Mouse (Mus musculus) brain, embryonic 18.5 days (tissue): ENCODE results near the gene C130032M10Rik.
"Not testable (repeated sequence)": the region's sequence is repeated elsewhere in the genome, so short reads cannot be mapped to it uniquely, and the experiment has no call there.

Experiments
- DNase-seq: peaks from one replicate; pipeline ENCODE4 v3.0.0-alpha.2; 2012; ENCODE audit warnings: low read depth, low spot score

Gene C130032M10Rik

DNA sequence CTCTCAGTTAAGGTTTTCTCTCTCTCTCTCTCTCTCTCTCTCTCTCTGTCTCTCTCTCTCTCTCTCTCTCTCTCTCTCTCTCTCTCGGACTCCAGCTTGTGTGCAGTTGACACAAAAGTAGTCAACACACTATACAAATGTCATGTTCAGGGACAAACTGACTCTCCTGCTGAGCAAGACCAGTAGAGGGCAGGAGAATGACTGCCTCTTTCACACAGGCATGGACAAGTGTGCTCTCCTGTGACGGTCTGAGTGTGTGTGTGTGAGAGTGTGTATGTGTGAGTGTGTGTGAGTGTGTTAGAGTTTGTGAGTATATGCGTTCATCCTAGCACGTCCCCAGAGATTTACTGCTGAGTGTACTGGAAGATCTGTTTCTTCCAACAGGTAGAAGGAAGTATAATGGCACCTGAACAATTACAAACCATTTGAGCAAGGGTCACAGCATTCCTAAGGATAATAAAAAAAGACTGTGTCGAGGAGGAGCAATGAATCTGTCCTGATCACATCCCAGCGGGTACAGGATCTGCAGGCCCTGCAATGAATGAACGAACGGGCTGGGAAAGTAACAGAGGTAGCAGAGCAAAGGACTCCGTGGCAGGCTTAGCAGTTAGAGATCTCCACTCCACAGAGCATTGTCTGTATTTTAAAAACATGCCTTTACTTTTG is 3.4 kb downstream of the C130032M10Rik start:
- no peak for DNase-seq

- not testable (repeated sequence) for DNase-seq
Observed at GRCm38 (mm10) chr9:114520529-114520928, 5.0 kb downstream of the C130032M10Rik start.

DNA sequence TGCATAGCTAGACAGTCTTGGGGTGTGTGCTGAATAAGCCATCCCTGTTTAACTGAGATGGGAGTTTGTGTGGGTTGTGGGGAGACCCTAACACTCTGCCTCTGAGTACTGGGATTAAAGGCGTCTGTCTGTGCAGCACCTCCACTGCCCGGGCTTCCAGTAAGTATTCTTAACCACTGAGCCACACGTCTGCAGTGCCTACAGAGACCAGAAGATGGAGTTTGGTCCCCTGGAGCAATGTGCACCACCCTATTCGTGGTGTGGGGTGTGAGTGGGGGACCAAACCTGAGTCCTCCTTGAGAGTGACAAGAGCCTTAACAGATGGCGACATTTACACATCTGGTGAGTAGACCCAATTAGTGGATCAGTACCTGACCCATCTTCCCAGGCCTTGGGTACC is 6.5 kb downstream of the C130032M10Rik start:
- DNase-seq, result no peak

DNA sequence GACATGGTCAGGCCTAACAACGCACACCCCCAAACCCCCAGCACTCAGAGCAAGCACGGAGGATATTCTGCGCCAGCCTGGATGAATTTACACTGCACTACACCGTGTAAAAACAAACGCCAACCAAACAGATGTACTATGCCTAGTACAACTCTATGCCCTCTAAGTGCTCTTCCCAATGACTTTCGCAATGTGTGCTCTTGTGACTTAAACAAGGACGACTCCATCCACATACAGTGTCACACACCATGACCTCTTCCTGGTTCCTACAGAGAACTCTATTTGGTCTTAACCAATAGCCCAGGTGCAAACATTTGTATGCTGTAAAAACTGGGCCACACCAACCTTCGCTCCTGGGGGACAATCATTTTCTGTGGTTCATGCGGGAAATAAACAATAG is 7.0 kb downstream of the C130032M10Rik start:
- DNase-seq, result no peak

DNA sequence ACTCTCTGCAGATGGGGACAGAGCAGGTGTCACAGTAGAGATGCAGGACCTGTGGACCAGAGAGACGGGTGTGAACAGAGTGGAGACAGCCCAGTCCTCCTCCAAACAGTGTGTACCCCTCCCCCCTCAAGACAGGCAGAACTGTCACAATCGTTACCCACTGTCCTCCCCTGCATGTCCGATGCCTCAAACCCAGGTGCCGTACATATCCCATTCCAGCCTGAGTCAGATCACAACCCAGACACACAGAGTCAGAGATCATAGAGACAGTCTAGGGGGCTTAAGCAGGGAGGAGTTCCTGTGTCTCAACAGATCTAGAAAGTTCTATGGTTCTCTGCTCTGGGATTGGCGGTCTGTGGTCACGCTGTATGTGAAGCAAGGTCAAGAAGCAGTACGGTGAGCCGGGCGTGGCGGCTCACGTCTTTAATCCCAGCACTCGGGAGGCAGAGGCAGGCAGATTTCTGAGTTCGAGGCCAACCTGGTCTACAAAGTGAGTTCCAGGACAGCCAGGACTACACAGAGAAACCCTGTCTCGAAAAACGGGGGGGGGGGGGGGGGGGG is 9.7 kb downstream of the C130032M10Rik start:
- no peak for DNase-seq

DNA sequence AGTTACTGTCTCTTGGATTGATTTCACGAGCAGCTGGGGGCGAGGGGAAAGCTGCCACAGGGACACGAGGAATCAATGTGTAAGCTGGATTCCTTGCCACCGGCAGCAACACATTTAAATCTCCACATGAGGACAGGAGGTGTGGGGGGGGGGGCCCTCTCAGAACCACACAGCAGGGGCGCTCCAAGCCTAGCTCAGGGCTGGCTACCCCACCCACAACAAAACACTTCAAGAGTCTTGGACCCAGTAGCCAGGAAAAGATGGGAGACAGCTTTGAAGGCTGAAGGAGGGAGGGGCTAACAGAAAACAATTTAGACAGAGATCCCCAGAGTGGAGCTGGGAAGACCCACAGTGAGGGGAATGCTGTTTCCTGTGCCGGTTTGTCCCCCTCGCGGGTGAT is 10.4 kb downstream of the C130032M10Rik start:
- no peak for DNase-seq

DNA sequence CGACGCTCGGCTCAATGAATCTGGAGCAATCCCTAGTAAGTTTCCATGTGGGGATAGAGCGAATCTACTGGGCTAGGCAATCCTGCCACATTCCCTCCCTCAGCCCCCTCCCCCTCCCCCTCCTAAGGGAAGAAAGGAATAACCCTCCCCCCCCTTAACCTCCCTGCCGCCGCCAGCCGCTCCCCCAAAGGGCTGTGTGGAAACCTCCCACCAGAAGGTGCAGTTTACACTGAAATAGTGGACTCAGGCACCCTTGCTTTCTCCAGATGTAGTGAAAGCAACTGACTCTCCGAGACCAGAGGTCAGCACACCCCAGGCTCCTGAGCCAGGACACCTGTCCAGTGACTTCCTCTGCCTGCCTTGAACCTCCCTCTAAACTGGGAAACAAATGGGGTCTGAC is 11.1 kb downstream of the C130032M10Rik start:
- no peak for DNase-seq

- DNase-seq, result no peak
Observed at GRCm38 (mm10) chr9:114527085-114527484, 11.6 kb downstream of the C130032M10Rik start.

DNA sequence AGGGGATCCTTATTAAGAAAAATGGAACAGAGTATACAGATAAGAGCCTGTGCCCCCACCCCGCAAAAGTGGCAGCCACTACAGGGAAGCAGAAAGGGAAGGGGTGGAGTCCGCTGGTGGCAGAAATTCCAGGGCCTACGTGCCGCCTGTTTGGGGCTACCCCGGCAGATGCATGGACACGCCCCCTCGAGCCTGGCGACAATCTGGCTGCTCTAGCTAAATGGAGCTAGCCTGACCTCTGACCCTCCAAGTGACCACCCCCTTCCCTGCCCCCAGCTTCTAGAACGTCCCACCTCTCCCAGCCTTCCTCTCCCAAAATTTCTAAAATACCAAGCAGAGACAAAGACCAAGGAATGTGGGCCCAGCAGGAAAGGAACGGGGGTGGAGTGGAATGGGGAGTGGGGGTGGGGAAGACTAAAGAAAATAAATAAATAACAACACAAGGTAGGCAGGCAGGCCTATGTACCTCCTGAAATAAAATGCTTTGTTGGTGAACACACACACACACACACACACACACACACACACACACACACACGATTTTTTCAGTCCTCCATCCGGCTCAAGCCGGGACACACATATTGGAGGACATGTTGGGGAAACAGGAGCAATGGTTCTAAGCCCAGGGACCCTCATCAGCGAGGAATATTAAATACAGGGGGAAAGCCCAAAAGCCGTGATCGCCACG is 12.6 kb downstream of the C130032M10Rik start:
- DNase-seq, result no peak

DNA sequence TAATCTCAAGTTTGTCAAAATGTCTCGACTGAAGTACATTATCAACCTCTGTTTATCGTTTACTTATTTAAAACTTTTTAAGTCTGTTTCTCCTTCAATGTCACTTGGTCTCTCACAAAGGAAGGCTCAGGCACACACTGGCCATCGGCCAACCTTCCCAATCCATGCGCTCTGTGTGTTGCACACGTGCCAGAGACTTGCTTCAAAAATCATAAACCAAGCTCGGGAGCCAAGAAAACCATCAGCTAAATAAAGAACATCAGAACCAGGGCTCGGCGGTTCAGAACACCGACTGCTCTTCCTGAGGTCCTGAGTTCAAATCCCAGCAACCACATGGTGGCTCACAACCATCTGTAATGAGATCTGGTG is 13.2 kb downstream of the C130032M10Rik start:
- no peak for DNase-seq

GRCm38 (mm10) chr9:114531276-114531675 is 15.8 kb downstream of the C130032M10Rik start:
- DNase-seq, result no peak

DNA sequence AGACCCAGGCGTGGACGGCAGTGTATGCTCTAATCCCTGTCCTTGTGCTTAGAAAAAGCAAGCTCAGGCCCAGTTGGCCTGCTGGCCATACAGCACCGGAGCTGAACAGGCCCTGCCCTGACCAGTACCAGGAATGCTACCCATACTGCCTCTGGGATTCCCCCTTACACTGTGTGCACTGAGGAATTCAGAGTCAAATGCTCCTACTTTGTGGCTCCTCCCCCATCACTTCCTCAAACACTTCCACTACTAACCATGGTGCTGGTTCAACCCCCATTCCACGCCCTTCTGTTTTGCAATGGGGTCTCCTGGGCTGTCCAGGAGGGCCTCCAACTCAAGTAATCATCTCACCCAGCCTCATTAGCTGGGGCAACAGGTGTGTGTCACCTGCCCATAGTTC is 18.4 kb downstream of the C130032M10Rik start:
- no peak for DNase-seq

GRCm38 (mm10) chr9:114534747-114535517 is 19.4 kb downstream of the C130032M10Rik start:
- no peak for DNase-seq

GRCm38 (mm10) chr9:114536628-114537027 is 21.1 kb downstream of the C130032M10Rik start:
- no peak for DNase-seq

DNA sequence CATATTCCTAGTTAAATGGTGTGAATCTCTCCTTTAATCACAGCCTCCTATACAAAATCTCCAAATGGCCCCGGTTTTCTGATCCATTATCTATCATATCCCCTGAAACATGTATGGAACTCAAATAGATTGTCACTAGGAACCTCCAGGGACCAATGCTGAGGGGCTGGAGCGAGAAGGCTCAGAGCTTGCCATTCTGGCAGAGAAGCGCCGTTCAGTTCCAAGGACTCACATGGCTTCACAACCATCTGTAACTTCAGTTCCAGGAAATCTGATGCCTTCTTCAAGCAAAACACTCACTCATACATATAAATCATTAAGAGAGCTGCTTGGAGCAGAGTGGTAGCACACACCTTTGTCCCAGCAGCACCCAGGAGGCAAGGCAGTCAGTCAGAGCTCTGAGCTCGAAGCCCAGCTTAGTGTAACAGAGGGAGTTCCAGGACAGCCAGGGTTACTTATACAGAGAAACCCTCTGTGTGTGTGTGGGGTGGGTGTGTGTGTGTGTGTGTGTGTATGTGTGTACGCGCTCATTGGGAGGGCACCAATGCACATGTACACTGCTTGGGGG is 23.6 kb downstream of the C130032M10Rik start:
- DNase-seq, result no peak

- no peak for DNase-seq
Observed at GRCm38 (mm10) chr9:114541279-114541741, 25.8 kb downstream of the C130032M10Rik start.

GRCm38 (mm10) chr9:114543882-114544753 is 28.6 kb downstream of the C130032M10Rik start:
- DNase-seq, result no peak

DNA sequence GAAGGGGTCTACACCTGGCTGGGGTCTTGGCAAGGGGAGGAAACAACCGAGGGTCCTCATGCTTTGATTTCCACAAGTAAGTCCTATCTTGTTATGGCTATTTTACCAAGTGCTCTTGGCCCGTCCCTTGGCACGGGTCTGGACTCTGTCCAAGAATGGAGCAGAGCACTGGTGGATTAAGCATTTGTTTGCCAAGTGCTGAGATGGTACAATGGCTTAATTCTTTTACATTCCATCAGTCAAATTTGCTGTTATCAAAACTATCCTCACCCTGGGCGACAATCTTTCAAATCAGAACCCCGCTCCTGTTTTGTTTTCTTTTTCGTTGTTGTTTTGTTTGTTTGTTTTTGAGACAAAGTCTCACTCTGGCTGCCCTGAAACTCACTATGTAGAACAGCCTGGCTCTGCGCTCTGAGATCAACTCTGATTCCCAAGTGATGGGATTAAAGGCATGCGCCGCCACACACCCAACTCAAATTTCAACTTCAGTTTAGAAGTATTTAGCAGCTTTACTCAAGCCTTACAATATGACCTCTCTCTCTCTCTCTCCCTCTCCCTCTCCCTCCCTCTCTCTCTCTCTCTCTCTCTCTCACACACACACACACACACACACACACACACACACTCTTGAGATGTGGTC is 29.4 kb downstream of the C130032M10Rik start:
- no peak for DNase-seq

- DNase-seq, result no peak
Observed at GRCm38 (mm10) chr9:114546765-114547164, 31.3 kb downstream of the C130032M10Rik start.

- DNase-seq, result no peak
Observed at GRCm38 (mm10) chr9:114547643-114548077, 32.2 kb downstream of the C130032M10Rik start.
